Mouse (Mus musculus): Measurements from ENCODE around the gene Hrct1. TPM values are rescaled to one million over a fixed set of nuclear protein-coding genes. Genes with fewer than 3 reads are reported as not detected.

Gene Hrct1
- polyA plus RNA-seq (2014; fragmentation: Nextera tagmentation; extraction: Ambion mirVana) = 0.61 and 0.85 TPM in 2 replicates

DNA sequence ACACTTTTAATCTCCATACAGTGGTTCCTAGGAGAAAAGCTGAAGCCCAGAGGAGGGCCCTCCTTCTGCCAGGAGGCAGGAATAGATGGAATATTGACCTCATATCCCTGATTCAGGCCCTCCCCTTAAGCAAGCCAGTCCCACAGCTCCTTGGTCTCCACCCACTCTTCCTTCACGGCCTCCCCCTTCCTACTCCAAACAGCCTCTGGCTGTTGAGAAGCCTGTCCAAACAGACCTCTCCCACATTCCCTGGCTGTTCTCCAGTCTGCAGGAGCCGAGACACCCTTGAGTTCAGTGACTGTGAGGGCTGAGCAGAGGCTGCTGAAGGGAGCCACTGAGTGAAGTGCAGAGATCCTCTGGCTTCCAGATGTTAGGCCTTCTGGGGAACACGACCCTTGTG, at the start of gene Hrct1:
Gene Hrct1 (plus strand): TSS at position 194 of the 400 bp plus-strand sequence.
- Histone ChIP-seq H3K4me1 (replicated peaks; ENCODE audit: control insufficient read depth, insufficient read depth, low read length) (peaks cover 22% of the 10 kb centered on the region), H3K9me3 (ENCODE audit: control insufficient read depth, low read length) (no peaks in the 10 kb centered on the region), H3K4me3 (ENCODE audit: low read depth, low read length) (no peak within 1 kb of the TSS), H3K27me3 (replicated peaks; ENCODE audit: control insufficient read depth, insufficient read depth, low read length) (no peaks in the 10 kb centered on the region), H3K9ac (ENCODE audit: low read length) (no peak within 1 kb of the TSS), H3K27ac (ENCODE audit: low read depth) (peak within 1 kb of the TSS; percentile 4; the same call in 1 of the 2 replicates), H3K36me3 (ENCODE audit: control insufficient read depth, insufficient read depth, low read length) (no peaks in the 10 kb centered on the region), H3K4me2 (ENCODE audit: low read length) (no peak within 1 kb of the TSS)
- ATAC-seq (replicated peaks; ENCODE audit: low FRiP score, low TSS enrichment, low read depth) (peak; percentile 44; the same call in 1 of the 2 replicates), DNase-seq (ENCODE audit: low spot score) (no peak)
- WGBS = 12% methylated on average over 3 of the region's 3 CpGs

GRCm38 (mm10) chr4:43678541-43678940, 48.4 kb upstream of the Hrct1 start:
- Histone ChIP-seq H3K4me3 (ENCODE audit: low read depth, low read length) (no peak overlapping the region), H3K36me3 (ENCODE audit: control insufficient read depth, insufficient read depth, low read length) (0 out of 2 replicates have a peak, but pooled peaks cover 6% of the 10 kb centered on the region), H3K4me2 (ENCODE audit: low read length) (no peak overlapping the region), H3K27me3 (replicated peaks; ENCODE audit: control insufficient read depth, insufficient read depth, low read length) (no peaks in the 10 kb centered on the region), H3K9ac (ENCODE audit: low read length) (no peak overlapping the region), H3K9me3 (ENCODE audit: control insufficient read depth, low read length) (no peaks in the 10 kb centered on the region), H3K27ac (ENCODE audit: low read depth) (no peak overlapping the region), H3K4me1 (replicated peaks; ENCODE audit: control insufficient read depth, insufficient read depth, low read length) (no peaks in the 10 kb centered on the region)
- DNase-seq (ENCODE audit: low spot score) = no peak
- 87% methylated on average over 6 of the region's 6 CpGs for WGBS
- no peak for ATAC-seq (replicated peaks; ENCODE audit: low FRiP score, low TSS enrichment, low read depth)

DNA sequence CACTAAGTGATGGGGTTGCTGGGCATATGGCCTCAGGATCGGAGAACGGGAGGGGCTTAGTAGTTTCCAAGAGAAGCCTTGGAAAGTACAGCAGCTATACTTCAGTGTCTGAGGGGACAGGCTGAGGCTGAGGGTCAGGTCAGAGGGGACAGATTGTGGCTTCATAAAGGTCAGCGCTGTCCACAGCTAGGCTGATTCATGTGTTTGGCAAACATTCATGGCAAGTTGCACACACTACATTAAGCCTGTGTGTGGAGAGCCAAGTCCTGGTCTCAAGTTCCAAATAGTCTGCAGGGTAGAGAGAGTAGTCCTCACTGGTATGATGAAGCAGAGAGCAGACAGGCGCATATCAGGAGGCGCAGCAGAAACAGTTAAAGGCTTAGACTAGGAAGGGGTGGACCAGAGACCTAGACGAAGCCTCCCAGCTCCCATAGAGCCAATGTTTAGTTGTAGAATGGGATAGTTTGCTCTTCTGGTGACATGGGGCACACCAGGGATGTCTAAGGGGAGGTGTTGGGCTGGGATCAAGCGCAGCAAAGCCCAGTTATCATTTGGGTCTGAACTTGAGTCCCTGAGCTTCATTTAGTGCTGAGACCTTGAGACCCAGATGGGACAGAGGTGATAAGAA, 47.5 kb upstream of the Hrct1 start:
- H3K4me2 ChIP-seq (ENCODE audit: low read length) = no peak overlapping the region
- H3K27ac ChIP-seq (ENCODE audit: low read depth) = no peak overlapping the region
- no peaks in the 10 kb centered on the region for H3K27me3 ChIP-seq (replicated peaks; ENCODE audit: control insufficient read depth, insufficient read depth, low read length)
- no peaks in the 10 kb centered on the region for H3K4me1 ChIP-seq (replicated peaks; ENCODE audit: control insufficient read depth, insufficient read depth, low read length)
- 0 out of 2 replicates have a peak, but pooled peaks cover 6% of the 10 kb centered on the region for H3K36me3 ChIP-seq (ENCODE audit: control insufficient read depth, insufficient read depth, low read length)
- WGBS = 87% methylated on average over 7 of the region's 7 CpGs
- H3K4me3 ChIP-seq (ENCODE audit: low read depth, low read length) = no peak overlapping the region
- H3K9ac ChIP-seq (ENCODE audit: low read length) = no peak overlapping the region
- DNase-seq (ENCODE audit: low spot score) = no peak
- H3K9me3 ChIP-seq (ENCODE audit: control insufficient read depth, low read length) = no peaks in the 10 kb centered on the region
- no peak for ATAC-seq (replicated peaks; ENCODE audit: low FRiP score, low TSS enrichment, low read depth)

DNA sequence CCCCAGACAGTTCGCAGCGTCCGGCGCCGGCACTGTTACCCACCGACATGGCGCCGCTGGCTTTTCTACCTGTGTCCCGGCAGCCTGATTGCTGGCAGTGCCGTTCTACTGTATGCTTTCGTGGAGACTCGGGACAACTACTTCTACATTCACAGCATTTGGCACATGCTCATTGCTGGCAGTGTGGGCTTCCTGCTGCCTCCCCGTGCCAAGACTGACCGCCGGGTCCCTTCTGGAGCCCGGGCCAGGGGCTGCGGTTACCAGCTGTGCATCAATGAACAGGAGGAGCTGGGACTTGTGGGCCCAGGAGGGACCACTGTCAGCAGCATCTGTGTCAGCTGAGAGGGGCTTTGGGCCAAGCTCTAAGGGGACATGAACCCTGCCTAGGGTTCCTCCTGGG, 37.0 kb upstream of the Hrct1 start:
- H3K4me3 ChIP-seq (ENCODE audit: low read depth, low read length) = no peak overlapping the region
- no peak overlapping the region for H3K4me2 ChIP-seq (ENCODE audit: low read length)
- H3K9ac ChIP-seq (ENCODE audit: low read length) = no peak overlapping the region
- 94% methylated on average over 17 of the region's 17 CpGs for WGBS
- H3K27me3 ChIP-seq (replicated peaks; ENCODE audit: control insufficient read depth, insufficient read depth, low read length) = no peaks in the 10 kb centered on the region
- H3K36me3 ChIP-seq (ENCODE audit: control insufficient read depth, insufficient read depth, low read length) = peaks cover 31% of the 10 kb centered on the region
- H3K4me1 ChIP-seq (replicated peaks; ENCODE audit: control insufficient read depth, insufficient read depth, low read length) = no peaks in the 10 kb centered on the region
- no peaks in the 10 kb centered on the region for H3K9me3 ChIP-seq (ENCODE audit: control insufficient read depth, low read length)
- DNase-seq (ENCODE audit: low spot score) = no peak
- no peak overlapping the region for H3K27ac ChIP-seq (ENCODE audit: low read depth)
- ATAC-seq (replicated peaks; ENCODE audit: low FRiP score, low TSS enrichment, low read depth) = no peak

- no peak for DNase-seq (ENCODE audit: low spot score)
- no peaks in the 10 kb centered on the region for H3K9me3 ChIP-seq (ENCODE audit: control insufficient read depth, low read length)
- H3K9ac ChIP-seq (ENCODE audit: low read length) = no peak overlapping the region
- H3K4me2 ChIP-seq (ENCODE audit: low read length) = no peak overlapping the region
- no peak overlapping the region for H3K4me3 ChIP-seq (ENCODE audit: low read depth, low read length)
- H3K27me3 ChIP-seq (replicated peaks; ENCODE audit: control insufficient read depth, insufficient read depth, low read length) = no peaks in the 10 kb centered on the region
- H3K36me3 ChIP-seq (ENCODE audit: control insufficient read depth, insufficient read depth, low read length) = peaks cover 24% of the 10 kb centered on the region
- no peak overlapping the region for H3K27ac ChIP-seq (ENCODE audit: low read depth)
- no peak for ATAC-seq (replicated peaks; ENCODE audit: low FRiP score, low TSS enrichment, low read depth)
- H3K4me1 ChIP-seq (replicated peaks; ENCODE audit: control insufficient read depth, insufficient read depth, low read length) = no peaks in the 10 kb centered on the region
- WGBS = 79% methylated on average over 5 of the region's 5 CpGs
Measured at GRCm38 (mm10) chr4:43691026-43691425, 36.0 kb upstream of the Hrct1 start.

DNA sequence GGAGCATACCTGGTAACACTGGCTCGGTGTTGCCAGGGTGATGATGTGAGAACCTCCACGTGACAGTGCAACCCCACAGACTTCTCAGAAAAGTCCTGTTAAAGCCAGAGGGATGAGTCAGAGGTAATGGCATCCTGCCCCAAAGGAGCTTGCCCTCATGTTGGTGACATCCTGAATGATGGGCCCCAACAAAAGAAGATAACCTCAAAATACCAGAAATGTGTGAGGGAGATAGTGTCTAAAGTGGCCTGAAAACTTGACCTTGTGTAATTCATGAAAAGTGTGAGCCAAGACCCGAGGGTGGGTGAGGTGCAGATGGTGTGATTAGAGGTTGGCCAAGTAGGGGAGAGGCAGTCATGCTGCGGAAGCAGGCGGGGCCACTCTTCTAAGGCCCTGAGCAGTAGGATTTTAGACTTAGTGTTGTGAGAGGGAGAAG, 33.2 kb upstream of the Hrct1 start:
- Histone ChIP-seq H3K4me3 (ENCODE audit: low read depth, low read length) (no peak overlapping the region), H3K9me3 (ENCODE audit: control insufficient read depth, low read length) (no peaks in the 10 kb centered on the region), H3K36me3 (ENCODE audit: control insufficient read depth, insufficient read depth, low read length) (peaks cover 8% of the 10 kb centered on the region), H3K4me2 (ENCODE audit: low read length) (no peak overlapping the region), H3K9ac (ENCODE audit: low read length) (no peak overlapping the region), H3K27me3 (replicated peaks; ENCODE audit: control insufficient read depth, insufficient read depth, low read length) (no peaks in the 10 kb centered on the region), H3K4me1 (replicated peaks; ENCODE audit: control insufficient read depth, insufficient read depth, low read length) (no peaks in the 10 kb centered on the region), H3K27ac (ENCODE audit: low read depth) (no peak overlapping the region)
- DNase-seq (ENCODE audit: low spot score) = no peak
- no peak for ATAC-seq (replicated peaks; ENCODE audit: low FRiP score, low TSS enrichment, low read depth)
- 66% methylated on average over 5 of the region's 5 CpGs for WGBS

DNA sequence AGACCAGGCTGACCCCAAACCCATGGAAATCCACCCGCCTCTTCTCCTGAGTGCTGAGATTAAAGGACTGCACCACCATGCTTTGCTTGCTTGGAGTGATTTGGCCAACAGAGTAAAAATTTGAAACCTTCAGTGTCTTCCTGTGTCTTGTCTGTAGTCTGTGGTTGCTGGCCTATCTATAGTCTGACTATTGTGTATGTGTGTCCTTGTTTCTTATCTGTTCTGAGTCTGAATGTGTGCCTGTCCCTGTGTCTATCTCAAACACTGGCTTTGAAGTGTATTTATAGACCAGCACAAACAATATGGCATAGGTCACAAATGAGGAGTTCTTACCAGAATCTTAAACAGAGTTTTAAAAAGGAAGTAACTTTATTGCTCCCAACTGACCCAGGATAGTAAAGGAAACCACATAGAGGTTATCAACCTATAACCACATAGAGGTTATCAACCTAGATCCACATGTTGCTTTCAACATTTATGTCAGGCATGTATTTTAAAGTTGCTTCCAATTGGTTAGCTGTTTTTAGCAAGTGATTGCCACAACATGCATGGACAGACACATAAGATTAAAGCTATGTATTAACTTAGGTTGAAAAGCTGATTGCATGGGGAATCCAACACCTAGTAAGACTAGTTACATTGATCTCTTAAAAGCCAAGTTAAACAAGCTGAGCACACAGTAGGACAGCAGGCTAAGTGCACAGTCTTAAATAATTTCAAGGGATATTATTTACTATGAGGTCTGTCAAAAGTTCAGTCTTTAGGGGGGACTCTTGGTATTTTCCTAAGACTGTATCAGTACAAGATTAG, 32.3 kb upstream of the Hrct1 start:
- Histone ChIP-seq H3K36me3 (ENCODE audit: control insufficient read depth, insufficient read depth, low read length) (peaks cover 4% of the 10 kb centered on the region), H3K27ac (ENCODE audit: low read depth) (no peak overlapping the region), H3K4me3 (ENCODE audit: low read depth, low read length) (no peak overlapping the region), H3K9me3 (ENCODE audit: control insufficient read depth, low read length) (no peaks in the 10 kb centered on the region), H3K4me1 (replicated peaks; ENCODE audit: control insufficient read depth, insufficient read depth, low read length) (no peaks in the 10 kb centered on the region), H3K27me3 (replicated peaks; ENCODE audit: control insufficient read depth, insufficient read depth, low read length) (no peaks in the 10 kb centered on the region), H3K9ac (ENCODE audit: low read length) (no peak overlapping the region), H3K4me2 (ENCODE audit: low read length) (no peak overlapping the region)
- DNase-seq (ENCODE audit: low spot score) = no peak
- WGBS = 93% methylated on average over 1 of the region's 1 CpGs
- ATAC-seq (replicated peaks; ENCODE audit: low FRiP score, low TSS enrichment, low read depth) = no peak

GRCm38 (mm10) chr4:43695249-43695671, 31.7 kb upstream of the Hrct1 start:
- peak; percentile 57 for DNase-seq (ENCODE audit: low spot score)
- Histone ChIP-seq H3K9ac (ENCODE audit: low read length) (no peak overlapping the region), H3K4me3 (ENCODE audit: low read depth, low read length) (no peak overlapping the region), H3K27me3 (replicated peaks; ENCODE audit: control insufficient read depth, insufficient read depth, low read length) (no peaks in the 10 kb centered on the region), H3K4me2 (ENCODE audit: low read length) (no peak overlapping the region), H3K27ac (ENCODE audit: low read depth) (no peak overlapping the region), H3K4me1 (replicated peaks; ENCODE audit: control insufficient read depth, insufficient read depth, low read length) (no peaks in the 10 kb centered on the region), H3K9me3 (ENCODE audit: control insufficient read depth, low read length) (no peaks in the 10 kb centered on the region), H3K36me3 (ENCODE audit: control insufficient read depth, insufficient read depth, low read length) (0 out of 2 replicates have a peak, but pooled peaks cover under 1% of the 10 kb centered on the region)
- 24% methylated on average over 9 of the region's 9 CpGs for WGBS
- ATAC-seq (replicated peaks; ENCODE audit: low FRiP score, low TSS enrichment, low read depth) = no peak

Measured in intestine, embryonic 14.5 days (tissue).